8 mouse cellular contexts compared by ENCODE assay signal in genomic region chr7:81493331-81494021, GRCm38 (mm10). TPM values are rescaled to one million over a fixed set of nuclear protein-coding genes. Genes with fewer than 3 reads are reported as not detected.
DNase-seq lines count a peak whose midpoint lies in the region; ATAC-seq lines count a peak whose summit lies in the region.

Gene Ap3b2 (minus strand): TSS chr7:81493925.

- DNase-seq in adrenal gland, postnatal 4 days (ENCODE audit: low spot score in 2 of 2) = peak; percentile 35 to 49
- DNase-seq in embryo, embryonic 9.5 days (ENCODE audit: extremely low spot score) = peak; percentile 77
- DNase-seq in gonadal fat pad, adult 2 months (ENCODE audit: low read depth) = no peak
- DNase-seq in kidney, adult 18-20 months = peak; percentile 69
- DNase-seq in left cerebral cortex, postnatal 4 days = peak; percentile 78
- peak; percentile 82 for DNase-seq in mesoderm, embryonic 11.5 days (ENCODE audit: low read depth, low spot score)
- peak; percentile 26 for DNase-seq in skeletal muscle tissue, adult 2 months (ENCODE audit: low read depth, low spot score)

- intact Hi-C loops in left cerebral cortex, postnatal 4 days (cut with DNase I) = no loop called here

- no peak for ATAC-seq in erythroid progenitor cell, adult 5-6 weeks (replicated peaks; ENCODE audit: low FRiP score, poor library complexity, severe bottlenecking)

RNA-seq across cellular contexts. Expression of gene Ap3b2, which starts in this region (rescaled TPM):
- total RNA-seq in adrenal gland, postnatal 4 days (2021) = 10 to 100 TPM; 15.3 to 19.2 TPM
- 45.8 and 49.7 TPM in 2 replicates for polyA plus RNA-seq in gonadal fat pad, adult 2 months (2012; rRNA removed)
- total RNA-seq in left cerebral cortex, postnatal 4 days (2021) = 100 to 1,000 TPM; 165 to 172 TPM
- total RNA-seq in erythroid progenitor cell, adult 5-6 weeks (2015; ENCODE audit: low replicate concordance) = not detected in 2 replicates
- total RNA-seq in erythroid progenitor cell, adult 5-6 weeks (2017; ENCODE audit: low replicate concordance) = not detected in 2 replicates

Comparison
In these comparisons a context has a peak if more than half of its experiments do, and no peak if none do; other contexts are left out.
1. RNA of gene Ap3b2 (total RNA-seq): 165 to 172 TPM in left cerebral cortex, postnatal 4 days and 15.3 to 19.2 TPM in adrenal gland, postnatal 4 days; not detected in erythroid progenitor cell, adult 5-6 weeks; every median in the first group is over 10 times any median in the second.
2. RNA of gene Ap3b2 (total RNA-seq): 165 to 172 TPM in left cerebral cortex, postnatal 4 days; 15.3 to 19.2 TPM in adrenal gland, postnatal 4 days; every median in the first group is over 4 times any median in the second.